Mouse (Mus musculus) liver, embryonic 13.5 days (tissue): Measurements from ENCODE around the gene Cspg4. TPM values are rescaled to one million over a fixed set of nuclear protein-coding genes. Genes with fewer than 3 reads are reported as not detected.

ENCODE experiments used
- ATAC-seq: fragments of 200-750 bp; cut with Nextera tagmentation; 2 replicates; pipeline ENCODE4 v1.8.0; 2017; ENCODE audit warnings: low read depth, mild to moderate bottlenecking, moderate number of reproducible peaks, moderate library complexity
- DNase-seq: peaks from one replicate; pipeline ENCODE4 v3.0.0; 2022
- H3K27ac ChIP-seq: fragments of 300-500 bp; sonication (generic); 2 replicates; pipeline ENCODE4 v1.5.1; 2015; ENCODE audit warnings: moderate library complexity, mild to moderate bottlenecking, inconsistent platforms
- H3K27me3 ChIP-seq: fragments of 300-500 bp; sonication (generic); 2 replicates; pipeline ENCODE4 v1.6.1; 2015; ENCODE audit warnings: mild to moderate bottlenecking, inconsistent platforms
- H3K36me3 ChIP-seq: fragments of 300-500 bp; sonication (generic); 2 replicates; pipeline ENCODE4 v1.6.1; 2015; ENCODE audit warnings: mild to moderate bottlenecking, inconsistent platforms
- H3K4me1 ChIP-seq: fragments of 300-500 bp; sonication (generic); replicated peaks from 2 replicates; pipeline ENCODE4 v1.6.1; 2015; ENCODE audit warnings: inconsistent platforms
- H3K4me2 ChIP-seq: fragments of 300-500 bp; sonication (generic); 2 replicates; pipeline ENCODE4 v1.6.1; 2015; ENCODE audit warnings: inconsistent platforms, mild to moderate bottlenecking, moderate library complexity
- H3K4me3 ChIP-seq: fragments of 300-500 bp; sonication (generic); replicated peaks from 2 replicates; pipeline ENCODE4 v1.5.1; 2015; ENCODE audit warnings: mild to moderate bottlenecking, inconsistent platforms
- H3K9ac ChIP-seq: fragments of 300-500 bp; sonication (generic); 2 replicates; pipeline ENCODE4 v1.6.1; 2015; ENCODE audit warnings: mild to moderate bottlenecking, inconsistent platforms
- H3K9me3 ChIP-seq: fragments of 300-500 bp; sonication (generic); replicated peaks from 2 replicates; pipeline ENCODE4 v1.6.1; 2016; ENCODE audit warnings: inconsistent platforms
- WGBS: fragments of 180-500 bp; shearing (Covaris S2); methylation state at CpG from one replicate; pipeline ENCODE4 v1.1.7; 2015; ENCODE audit not compliant: insufficient replicate concordance; 5-methylcytosine and 5-hydroxymethylcytosine counted together
- polyA plus RNA-seq: library from polyadenylated mRNA; unstranded; fragments of >200 nt; fragmentation: Nextera tagmentation; extraction: Ambion mirVana; gene quantifications from 2 replicates; pipeline ENCODE4 v1.2.1, GENCODE M21; 2015

The Cspg4 gene
- polyA plus RNA-seq, 1 experiment from 2014 or later, result 0.35 TPM

- Histone ChIP-seq H3K27ac (no peak overlapping the region), H3K27me3 (no peaks in the 10 kb centered on the region), H3K4me2 (no peak overlapping the region), H3K4me3 (no peak overlapping the region), H3K4me1 (0 out of 2 replicates have a peak, but pooled peaks cover 2% of the 10 kb centered on the region), H3K9ac (no peak overlapping the region), H3K36me3 (no peaks in the 10 kb centered on the region), H3K9me3 (no peaks in the 10 kb centered on the region)
- WGBS, result 71% methylated on average over 9 of the region's 9 CpGs
- ATAC-seq (no peak), DNase-seq (no peak)
Observed at GRCm38 (mm10) chr9:56913991-56914390, 49.2 kb downstream of the Cspg4 start.

GRCm38 (mm10) chr9:56915116-56915515 is 50.3 kb downstream of the Cspg4 start:
- ATAC-seq (no peak), DNase-seq (no peak)
- H3K9ac ChIP-seq, result no peak overlapping the region
- no peaks in the 10 kb centered on the region for H3K36me3 ChIP-seq
- 78% methylated on average over 1 of the region's 1 CpGs for WGBS
- H3K4me1 ChIP-seq, result no peaks in the 10 kb centered on the region
- no peaks in the 10 kb centered on the region for H3K27me3 ChIP-seq
- H3K27ac ChIP-seq, result no peak overlapping the region
- H3K4me2 ChIP-seq, result no peak overlapping the region
- no peak overlapping the region for H3K4me3 ChIP-seq
- no peaks in the 10 kb centered on the region for H3K9me3 ChIP-seq

GRCm38 (mm10) chr9:56915695-56916410 is 51.0 kb downstream of the Cspg4 start:
- no peaks in the 10 kb centered on the region for H3K4me1 ChIP-seq
- no peaks in the 10 kb centered on the region for H3K9me3 ChIP-seq
- WGBS, result 66% methylated on average over 5 of the region's 5 CpGs
- no peaks in the 10 kb centered on the region for H3K27me3 ChIP-seq
- no peak overlapping the region for H3K4me3 ChIP-seq
- no peak overlapping the region for H3K4me2 ChIP-seq
- no peak overlapping the region for H3K27ac ChIP-seq
- DNase-seq (no peak), ATAC-seq (no peak)
- H3K9ac ChIP-seq, result no peak overlapping the region
- no peaks in the 10 kb centered on the region for H3K36me3 ChIP-seq

- Histone ChIP-seq H3K4me3 (no peak overlapping the region), H3K27ac (no peak overlapping the region), H3K36me3 (peaks cover 6% of the 10 kb centered on the region), H3K27me3 (no peaks in the 10 kb centered on the region), H3K4me1 (no peaks in the 10 kb centered on the region), H3K9ac (no peak overlapping the region), H3K4me2 (no peak overlapping the region), H3K9me3 (no peaks in the 10 kb centered on the region)
- WGBS, result 67% methylated on average over 2 of the region's 2 CpGs
- ATAC-seq (no peak), DNase-seq (no peak)
Observed at GRCm38 (mm10) chr9:56917131-56917530, 52.3 kb downstream of the Cspg4 start.

GRCm38 (mm10) chr9:56918466-56918865 is 53.6 kb downstream of the Cspg4 start:
- Histone ChIP-seq H3K27ac (no peak overlapping the region), H3K4me2 (no peak overlapping the region), H3K36me3 (peaks cover 6% of the 10 kb centered on the region), H3K4me3 (no peak overlapping the region), H3K9me3 (no peaks in the 10 kb centered on the region), H3K27me3 (no peaks in the 10 kb centered on the region), H3K4me1 (peaks cover 8% of the 10 kb centered on the region), H3K9ac (no peak overlapping the region)
- ATAC-seq (no peak), DNase-seq (no peak)
- 80% methylated on average over 13 of the region's 13 CpGs for WGBS

- no peak overlapping the region for H3K27ac ChIP-seq
- H3K4me3 ChIP-seq, result no peak overlapping the region
- ATAC-seq, result no peak
- H3K27me3 ChIP-seq, result peaks cover 15% of the 10 kb centered on the region
- H3K4me2 ChIP-seq, result no peak overlapping the region
- no peak for DNase-seq
- H3K9ac ChIP-seq, result no peak overlapping the region
- peaks cover 6% of the 10 kb centered on the region for H3K36me3 ChIP-seq
- H3K9me3 ChIP-seq, result no peaks in the 10 kb centered on the region
- peaks cover 46% of the 10 kb centered on the region for H3K4me1 ChIP-seq
- 76% methylated on average over 4 of the region's 4 CpGs for WGBS
Observed at GRCm38 (mm10) chr9:56922746-56923145, 57.9 kb downstream of the Cspg4 start.

- no peaks in the 10 kb centered on the region for H3K9me3 ChIP-seq
- DNase-seq, result no peak
- no peak overlapping the region; the same call in 1 of the 2 replicates for H3K27ac ChIP-seq
- 54% methylated on average over 8 of the region's 8 CpGs for WGBS
- H3K36me3 ChIP-seq, result peaks cover 6% of the 10 kb centered on the region
- peak overlapping the region; percentile 21 for H3K4me3 ChIP-seq
- H3K9ac ChIP-seq, result no peak overlapping the region
- peaks cover 54% of the 10 kb centered on the region for H3K4me1 ChIP-seq
- peak overlapping the region; percentile 48 for H3K4me2 ChIP-seq
- ATAC-seq, result no peak
- H3K27me3 ChIP-seq, result peaks cover 23% of the 10 kb centered on the region
Observed at GRCm38 (mm10) chr9:56923841-56924650, 59.2 kb downstream of the Cspg4 start.

- no peak overlapping the region for H3K27ac ChIP-seq
- ATAC-seq, result peak; percentile 13; the same call in 1 of the 2 replicates
- H3K4me1 ChIP-seq, result peaks cover 55% of the 10 kb centered on the region
- H3K4me3 ChIP-seq, result peak overlapping the region; percentile 21
- no peak for DNase-seq
- H3K27me3 ChIP-seq, result peaks cover 29% of the 10 kb centered on the region
- 0 out of 2 replicates have a peak overlapping the region, but pooled peaks have one; percentile 22 for H3K9ac ChIP-seq
- WGBS, result 18% methylated on average over 7 of the region's 7 CpGs
- no peaks in the 10 kb centered on the region for H3K9me3 ChIP-seq
- H3K36me3 ChIP-seq, result peaks cover 6% of the 10 kb centered on the region
- H3K4me2 ChIP-seq, result peak overlapping the region; percentile 48
Observed at GRCm38 (mm10) chr9:56924651-56925027, 59.8 kb downstream of the Cspg4 start.

GRCm38 (mm10) chr9:56925291-56926024 is 60.6 kb downstream of the Cspg4 start:
- Histone ChIP-seq H3K9me3 (no peaks in the 10 kb centered on the region), H3K27me3 (peaks cover 37% of the 10 kb centered on the region), H3K27ac (no peak overlapping the region), H3K4me1 (peaks cover 55% of the 10 kb centered on the region), H3K36me3 (peaks cover 6% of the 10 kb centered on the region), H3K4me3 (peak overlapping the region; percentile 18), H3K9ac (0 out of 2 replicates have a peak overlapping the region, but pooled peaks have one; percentile 22), H3K4me2 (peak overlapping the region; percentile 48)
- ATAC-seq, result no peak
- DNase-seq, result no peak
- WGBS, result 80% methylated on average over 26 of the region's 26 CpGs

GRCm38 (mm10) chr9:56926025-56926360 is 61.2 kb downstream of the Cspg4 start:
- 84% methylated on average over 10 of the region's 10 CpGs for WGBS
- H3K4me2 ChIP-seq, result peak overlapping the region; percentile 84; the same call in 1 of the 2 replicates
- H3K9me3 ChIP-seq, result no peaks in the 10 kb centered on the region
- H3K27ac ChIP-seq, result no peak overlapping the region
- peaks cover 6% of the 10 kb centered on the region for H3K36me3 ChIP-seq
- no peak overlapping the region for H3K4me3 ChIP-seq
- H3K9ac ChIP-seq, result no peak overlapping the region
- DNase-seq (no peak), ATAC-seq (no peak)
- peaks cover 42% of the 10 kb centered on the region for H3K27me3 ChIP-seq
- peaks cover 55% of the 10 kb centered on the region for H3K4me1 ChIP-seq

GRCm38 (mm10) chr9:56926387-56926786 is 61.6 kb downstream of the Cspg4 start:
- ATAC-seq (no peak), DNase-seq (no peak)
- no peak overlapping the region; the same call in 1 of the 2 replicates for H3K27ac ChIP-seq
- no peak overlapping the region; the same call in 1 of the 2 replicates for H3K9ac ChIP-seq
- H3K36me3 ChIP-seq, result peaks cover 6% of the 10 kb centered on the region
- no peak overlapping the region for H3K4me3 ChIP-seq
- H3K4me2 ChIP-seq, result peak overlapping the region; percentile 84
- H3K27me3 ChIP-seq, result peaks cover 46% of the 10 kb centered on the region
- 67% methylated on average over 10 of the region's 10 CpGs for WGBS
- H3K4me1 ChIP-seq, result peaks cover 55% of the 10 kb centered on the region
- H3K9me3 ChIP-seq, result no peaks in the 10 kb centered on the region
